Mouse (Mus musculus): ENCODE results near the gene Wdr5b. TPM values are rescaled to one million over a fixed set of nuclear protein-coding genes. Genes with fewer than 3 reads are reported as not detected.

Wdr5b gene
- 2.0 and 2.1 TPM in 2 replicates for polyA plus RNA-seq (2012; rRNA removed)

GRCm38 (mm10) chr16:36040640-36041624, at the start of gene Wdr5b:
Gene Wdr5b (plus strand): TSS chr16:36041190.

DNA sequence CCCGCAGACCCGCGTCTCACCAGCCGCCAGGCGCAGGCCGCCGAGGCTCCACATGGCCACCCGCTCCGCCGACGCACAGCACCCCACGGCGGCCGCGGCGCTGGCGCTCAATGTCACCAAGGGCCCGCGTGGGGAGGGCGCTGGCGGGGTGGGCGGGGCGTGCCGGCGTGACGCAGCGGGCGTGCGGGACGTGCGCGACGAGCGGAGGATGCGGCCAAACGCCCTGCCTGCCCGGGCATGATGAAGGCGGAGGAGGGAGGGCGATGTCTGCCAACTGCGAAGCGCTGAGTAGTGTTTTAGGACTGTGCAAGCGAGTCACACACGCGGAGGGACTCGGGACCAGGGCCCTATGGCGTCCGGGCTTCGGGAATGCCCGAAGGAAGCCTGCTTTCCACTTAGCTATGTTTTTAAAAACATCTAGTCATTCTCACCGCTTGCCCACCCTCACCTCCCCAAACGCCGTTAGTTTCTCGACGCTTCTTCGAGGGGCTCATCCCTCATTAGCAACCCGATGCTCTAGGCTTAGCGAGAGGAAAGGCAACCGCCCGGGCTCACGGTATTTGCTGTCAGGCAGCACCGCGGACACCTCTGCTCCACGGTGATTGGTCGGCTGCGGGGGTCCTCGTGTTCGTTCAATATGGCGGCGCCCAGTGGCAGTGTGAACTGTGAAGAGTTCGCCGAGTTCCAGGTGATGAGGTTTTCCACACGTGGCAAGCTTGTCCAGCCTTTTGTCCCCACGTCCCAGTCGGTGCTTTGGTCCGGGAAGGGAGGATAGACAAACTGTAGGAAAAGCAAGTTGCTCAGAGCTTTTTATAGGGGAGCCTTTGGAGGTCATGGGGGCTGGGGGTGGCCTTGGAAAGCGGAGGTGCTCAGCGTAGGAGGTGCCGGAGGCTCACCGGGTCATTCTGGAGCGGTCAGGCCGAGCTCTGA, 30.7 kb downstream of the Wdr5b start, which contains the start of the genes Fam162a and Ccdc58:
Gene Fam162a (minus strand): TSS at position 145 of the 930 bp plus-strand sequence.
Gene Ccdc58 (plus strand): TSS at position 236 of the 930 bp plus-strand sequence.

Other genes starting within 250 kb of the Wdr5b start
- gene Parp14, start 169.6 kb upstream of the Wdr5b start, polyA plus RNA-seq (2012; rRNA removed) = 6.2 and 6.8 TPM in 2 replicates
- gene Parp9, start 102.7 kb upstream of the Wdr5b start, polyA plus RNA-seq (2012; rRNA removed) = 15.2 and 20.5 TPM in 2 replicates
- 9.2 and 11.2 TPM in 2 replicates for gene Dtx3l, start 102.0 kb upstream of the Wdr5b start, polyA plus RNA-seq (2012; rRNA removed)
- gene Kpna1, start 62.4 kb upstream of the Wdr5b start, polyA plus RNA-seq (2012; rRNA removed) = 7.6 and 8.0 TPM in 2 replicates
- gene Fam162a, start 30.4 kb downstream of the Wdr5b start, polyA plus RNA-seq (2012; rRNA removed) = 94.7 and 102 TPM in 2 replicates
- 54.7 and 63.5 TPM in 2 replicates for gene Ccdc58, start 30.5 kb downstream of the Wdr5b start, polyA plus RNA-seq (2012; rRNA removed)
- not detected in 2 replicates for gene Csta1, start 90.1 kb downstream of the Wdr5b start, polyA plus RNA-seq (2012; rRNA removed)
- gene Stfa2l1, start 115.6 kb downstream of the Wdr5b start, polyA plus RNA-seq (2012; rRNA removed) = 413 and 598 TPM in 2 replicates
- 775 and 1,146 TPM in 2 replicates for gene Gm5483, start 143.0 kb downstream of the Wdr5b start, polyA plus RNA-seq (2012; rRNA removed)
- gene Gm5416, start 169.2 kb downstream of the Wdr5b start, polyA plus RNA-seq (2012; rRNA removed) = 10.4 and 17.3 TPM in 2 replicates
- gene 2010005H15Rik, start 180.3 kb downstream of the Wdr5b start, polyA plus RNA-seq (2012; rRNA removed) = 97.2 and 148 TPM in 2 replicates
- 604 and 855 TPM in 2 replicates for gene Stfa1, start 235.8 kb downstream of the Wdr5b start, polyA plus RNA-seq (2012; rRNA removed)

Measured in liver, embryonic 18 days (tissue).